Mouse (Mus musculus) liver, postnatal 0 days (tissue): ENCODE measurements around the gene Adam8.

Experiments used
- CTCF ChIP-seq: sonication (generic); IDR thresholded peaks from 2 replicates; pipeline ENCODE4 v1.5.1; 2016; ENCODE audit warnings: antibody characterized with exemption, low read depth
- EP300 ChIP-seq: IDR thresholded peaks from 2 replicates; pipeline ENCODE4 v1.6.1; 2016; ENCODE audit warnings: antibody characterized with exemption, low read depth, mild to moderate bottlenecking

DNA sequence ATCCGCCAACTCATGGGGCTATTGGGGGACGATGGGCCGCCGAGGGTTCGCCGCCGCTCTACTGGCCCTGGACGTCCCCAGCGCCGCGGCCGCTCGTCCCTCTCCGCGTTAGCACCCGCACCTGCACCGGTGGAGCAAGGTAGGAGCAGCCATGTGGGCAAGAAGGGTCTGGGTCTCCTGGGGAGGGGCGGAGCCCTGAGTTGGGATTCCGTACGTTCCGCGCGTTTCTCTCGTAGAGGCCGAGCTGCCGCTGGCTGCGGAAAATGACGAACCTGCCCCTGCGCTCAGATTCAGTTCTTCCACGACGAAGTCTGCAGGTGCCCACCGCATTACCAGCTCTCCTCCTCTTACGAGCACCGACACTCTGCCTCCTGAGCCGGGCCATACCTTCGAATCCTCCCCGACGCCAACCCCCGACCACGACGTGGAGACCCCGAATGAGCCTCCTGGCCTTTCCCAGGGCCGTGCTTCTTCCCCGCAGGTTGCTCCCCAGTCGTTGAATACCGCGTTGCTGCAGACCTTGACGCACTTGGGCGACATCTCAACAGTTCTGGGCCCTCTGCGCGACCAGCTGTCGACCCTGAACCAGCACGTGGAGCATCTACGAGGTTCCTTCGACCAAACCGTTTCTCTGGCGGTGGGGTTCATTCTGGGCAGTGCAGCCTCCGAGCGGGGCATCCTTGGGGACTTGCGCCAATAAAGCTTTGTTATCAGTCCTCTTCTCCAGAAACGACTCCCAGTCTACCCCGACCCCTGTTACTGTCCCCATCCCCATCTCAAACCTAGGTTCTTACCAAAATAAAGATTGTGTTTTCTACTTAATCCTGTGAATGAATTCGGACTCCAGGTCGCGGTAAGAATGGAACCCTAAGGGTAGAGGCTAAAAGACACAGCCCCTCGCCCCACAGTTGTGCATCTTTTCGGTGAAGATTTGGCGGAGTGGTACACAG is 47.8 kb downstream of the Adam8 start:
- no peak for TF ChIP-seq CTCF
- no peak for TF ChIP-seq EP300
